Comparison of ENCODE assay signal across 19 mouse cellular contexts in the genomic region with DNA sequence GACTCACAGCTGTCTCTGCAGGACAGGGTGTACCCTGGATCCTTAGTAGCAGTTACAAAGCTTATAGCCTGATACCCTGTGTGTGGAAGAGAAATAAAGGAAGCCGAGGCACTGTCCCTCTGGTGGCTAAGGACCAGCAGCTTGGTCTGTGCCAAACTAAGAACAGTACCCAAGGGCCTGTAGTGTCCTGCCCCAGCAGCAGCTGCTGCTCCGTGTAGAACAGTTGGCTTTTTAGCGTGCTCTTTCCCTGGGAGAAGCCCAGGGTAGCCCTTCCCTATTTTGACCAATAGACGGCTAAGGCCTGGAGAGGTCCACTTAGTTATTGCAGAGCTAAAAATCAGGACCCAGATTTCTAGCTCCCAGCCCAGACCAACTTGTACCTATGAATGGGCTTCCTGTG. TPM values are rescaled to one million over a fixed set of nuclear protein-coding genes. Genes with fewer than 3 reads are reported as not detected.
A peak's percentile ranks its signal among the peaks of the same experiment; 100 is the strongest.
DNase-seq lines count a peak whose midpoint lies in the region; ATAC-seq and TF ChIP-seq lines count a peak whose summit lies in the region.
"Had no signal": no experiment of that assay in that cellular context is flagged by ENCODE, and none has a peak within 500 bp of the region (broad histone marks: within the 10 kb centered on the region; RNA-seq: fewer than 3 reads in every experiment).

No protein-coding gene starts in this region.

- H3ac ChIP-seq in myocyte (ENCODE audit: control insufficient read depth, insufficient read length) = no peak overlapping the region

- no peaks in the 10 kb centered on the region for H3K79me2 ChIP-seq in myocyte (ENCODE audit: control insufficient read depth, insufficient read depth)

- H3K4me2 ChIP-seq in limb, embryonic 13.5 days (replicated peaks) = no peak overlapping the region
- no peak overlapping the region for H3K4me2 ChIP-seq in myocyte (ENCODE audit: low read depth)

- H3K36me3 ChIP-seq in limb, embryonic 13.5 days = peaks cover 71% of the 10 kb centered on the region
- peaks cover 75% of the 10 kb centered on the region for H3K36me3 ChIP-seq in limb, embryonic 10.5 days
- peaks cover 28% of the 10 kb centered on the region for H3K36me3 ChIP-seq in myocyte (ENCODE audit: control insufficient read depth, insufficient read depth)
- H3K36me3 ChIP-seq: G1E had no signal

- 0 out of 2 replicates have a peak, but pooled peaks cover 3% of the 10 kb centered on the region for H3K4me1 ChIP-seq in limb, embryonic 13.5 days
- H3K4me1 ChIP-seq in limb, embryonic 10.5 days = no peaks in the 10 kb centered on the region

- no peak for TF ChIP-seq POLR2A in myocyte (IDR thresholded peaks at IDR 0.05; ENCODE audit: insufficient read length, low read depth)

- DNase-seq in limb, embryonic 10.5 days (ENCODE audit: low spot score) = no peak
- DNase-seq in lung, postnatal 14 days = no peak
- DNase-seq: adrenal gland, adult 2 months; adrenal gland, adult 8-10 months; adrenal gland, postnatal 10 days; adrenal gland, postnatal 14 days; adrenal gland, postnatal 25 days; adrenal gland, postnatal 36 days; B cell, adult 2 months; cerebellum, adult 11 months; cerebellum, adult 11-12 months; cerebellum, adult 18-20 months had no signal

- H3K27ac ChIP-seq in limb, embryonic 13.5 days = no peak overlapping the region
- H3K27ac ChIP-seq in limb, embryonic 10.5 days = no peak overlapping the region

- H3K4me3 ChIP-seq in limb, embryonic 13.5 days = no peak overlapping the region
- no peak overlapping the region for H3K4me3 ChIP-seq in limb, embryonic 10.5 days
- no peak overlapping the region for H3K4me3 ChIP-seq in myocyte

- H3K9me3 ChIP-seq in limb, embryonic 13.5 days = no peaks in the 10 kb centered on the region
- no peaks in the 10 kb centered on the region for H3K9me3 ChIP-seq in limb, embryonic 10.5 days (replicated peaks)
- H3K9me3 ChIP-seq: G1E had no signal

- ATAC-seq in limb, embryonic 13.5 days (ENCODE audit: low FRiP score, low read depth) = peak; percentile 30; the same call in 1 of the 2 replicates
- ATAC-seq: activated CD4-positive, CD25-positive, alpha-beta regulatory T cell, adult 4 months; CD4-positive, CD25-positive, alpha-beta regulatory T cell, adult 4 months; Patski had no signal

- no peak overlapping the region for H3K9ac ChIP-seq in limb, embryonic 13.5 days

- H3K27me3 ChIP-seq in limb, embryonic 13.5 days = no peaks in the 10 kb centered on the region
- no peaks in the 10 kb centered on the region for H3K27me3 ChIP-seq in limb, embryonic 10.5 days (ENCODE audit: low read depth, poor library complexity, severe bottlenecking)
- no peaks in the 10 kb centered on the region for H3K27me3 ChIP-seq in myocyte (ENCODE audit: control insufficient read depth, insufficient read depth, insufficient read length)
- H3K27me3 ChIP-seq: CH12.LX, Patski had no signal

- WGBS in limb, embryonic 13.5 days = 76% methylated on average over 4 of the region's 4 CpGs
- 93% methylated on average over 4 of the region's 4 CpGs for WGBS in limb, embryonic 10.5 days

TF ChIP-seq in myocyte, 11 proteins besides CTCF, POLR2A, EP300 and RAD21:
- no peak for TF ChIP-seq SRF (IDR thresholded peaks at IDR 0.05; ENCODE audit: control insufficient read depth, insufficient read length, low read depth)
- peak in 1 of 3 experiments; percentile 72 for TF ChIP-seq MYOG (IDR thresholded peaks at IDR 0.05; ENCODE audit: control insufficient read depth in 1 of 3, insufficient read depth in 1 of 3, insufficient read length in 2 of 3, low read depth in 2 of 3)
- TF ChIP-seq POLR2AphosphoS2 (IDR thresholded peaks at IDR 0.05; ENCODE audit: insufficient read length, low read depth) = no peak
- no peak for TF ChIP-seq TCF12 (IDR thresholded peaks at IDR 0.05; ENCODE audit: insufficient read depth, poor library complexity, severe bottlenecking)
- no peak for TF ChIP-seq MAX (IDR thresholded peaks at IDR 0.05; ENCODE audit: low read depth)
- no peak for TF ChIP-seq CEBPB (IDR thresholded peaks at IDR 0.05; ENCODE audit: insufficient read depth, poor library complexity, severe bottlenecking)
- TF ChIP-seq MYOD1 (IDR thresholded peaks at IDR 0.05; ENCODE audit: control insufficient read depth in 1 of 3, insufficient read length in 2 of 3, low read depth in 2 of 3) = peak in 2 of 3 experiments; percentile 58 to 64
- no peak for TF ChIP-seq E2F4 (IDR thresholded peaks at IDR 0.05; ENCODE audit: insufficient read depth)
- no peak for TF ChIP-seq USF1 (IDR thresholded peaks at IDR 0.05; ENCODE audit: low read depth)
- no peak for TF ChIP-seq REST (IDR thresholded peaks at IDR 0.05; ENCODE audit: insufficient read depth, insufficient read length)
- no peak for TF ChIP-seq TCF3 (IDR thresholded peaks at IDR 0.05; ENCODE audit: insufficient read length, low read depth)
TF ChIP-seq in myocyte: peak in this region for 2.

RNA-seq across cellular contexts. Expression of a gene that starts 30.6 kb away (rescaled TPM):
- polyA plus RNA-seq in limb, embryonic 13.5 days (2015; fragmentation: Nextera tagmentation; extraction: Ambion mirVana) = 96.4 and 97.3 TPM in 2 replicates
- 74.2 and 82.0 TPM in 2 replicates for polyA plus RNA-seq in limb, embryonic 10.5 days (2016; fragmentation: Nextera tagmentation; extraction: Ambion mirVana)
- 14.6 TPM for polyA plus RNA-seq in myocyte (2012; fragmentation: generic; extraction: Trizol)
